Mouse (Mus musculus): ENCODE results near the gene Ehd1.

DNA sequence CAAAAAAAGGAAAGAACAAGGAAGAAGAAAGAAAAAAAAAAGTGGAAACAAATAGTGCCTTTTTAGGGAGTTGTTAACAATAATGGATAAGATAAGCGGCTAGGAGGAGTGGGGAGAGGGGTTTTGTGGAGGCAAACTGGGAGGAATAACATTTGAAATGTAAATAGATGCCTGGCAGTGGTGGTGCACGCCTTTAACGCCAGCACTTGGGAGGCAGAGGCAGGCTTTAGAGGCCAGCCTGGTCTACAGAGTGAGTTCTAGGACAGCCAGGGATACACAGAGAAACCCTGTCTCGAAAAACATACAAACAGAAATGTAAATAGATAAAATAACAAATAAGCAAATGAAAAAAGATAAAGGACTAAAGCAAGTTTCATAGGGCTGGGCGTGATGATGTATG is 35.8 kb upstream of the Ehd1 start:
- TF ChIP-seq CTCF (IDR thresholded peaks at IDR 0.05; ENCODE audit: borderline replicate concordance, insufficient read depth, low read length) (no peak), POLR2A (IDR thresholded peaks at IDR 0.05; ENCODE audit: low read depth, low read length) (no peak)
